Comparison of ENCODE assay signal across 8 mouse cellular contexts in the genomic region with DNA sequence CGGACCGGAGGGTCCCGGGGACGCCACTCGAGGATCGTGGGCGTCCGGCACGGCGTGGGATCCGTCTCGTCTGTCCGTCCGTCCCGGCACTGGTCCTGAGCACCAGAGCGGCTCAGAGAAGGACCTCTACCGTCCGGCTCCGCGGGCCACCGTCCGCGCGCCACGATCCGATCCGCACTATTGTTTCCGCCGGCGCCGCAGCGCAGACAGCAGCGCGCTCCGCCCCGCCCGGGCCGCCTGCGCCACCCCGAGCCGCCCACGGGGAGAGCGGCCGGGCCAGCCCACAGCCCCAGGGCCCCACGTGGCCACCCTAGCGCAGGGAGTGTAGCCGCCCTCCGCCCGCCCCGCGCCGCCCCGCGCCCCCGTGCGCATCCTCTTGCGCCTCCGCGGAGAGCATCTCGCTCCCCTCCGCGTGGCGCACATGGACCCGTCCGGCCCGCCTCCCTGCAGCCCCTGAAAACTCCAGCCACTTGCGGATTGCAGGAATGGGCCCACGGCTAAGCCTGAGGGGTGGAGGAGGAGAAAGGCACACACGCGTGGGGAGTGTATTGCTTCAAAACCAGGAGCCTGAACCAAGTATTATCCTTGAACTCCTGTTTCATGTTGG. TPM values are rescaled to one million over a fixed set of nuclear protein-coding genes. Genes with fewer than 3 reads are reported as not detected.
DNase-seq lines count a peak whose midpoint lies in the region; ATAC-seq and TF ChIP-seq lines count a peak whose summit lies in the region.

A gene (minus strand): TSS at position 231 of the 607 bp plus-strand sequence.

- 0 out of 2 replicates have a peak, but pooled peaks cover 2% of the 10 kb centered on the region for H3K27me3 ChIP-seq in E14TG2a.4 (ENCODE audit: insufficient read depth, low read length)
- no peaks in the 10 kb centered on the region for H3K27me3 ChIP-seq in forebrain, embryonic 13.5 days
- H3K27me3 ChIP-seq in neural tube, embryonic 14.5 days (ENCODE audit: control insufficient read depth, insufficient read depth, low read length) = no peaks in the 10 kb centered on the region
- H3K27me3 ChIP-seq in testis, adult 2 months (ENCODE audit: control insufficient read depth, insufficient read depth, low read length) = no peaks in the 10 kb centered on the region

- TF ChIP-seq CTCF in E14TG2a.4 (conservative IDR thresholded peaks at IDR 0.05; ENCODE audit: low read length) = no peak
- no peak for TF ChIP-seq CTCF in testis, adult 2 months (IDR thresholded peaks at IDR 0.05; ENCODE audit: control insufficient read depth, insufficient read depth, insufficient replicate concordance, low read depth, low read length)

- H3K4me1 ChIP-seq in E14TG2a.4 (replicated peaks; ENCODE audit: low read depth, low read length) = peaks cover 27% of the 10 kb centered on the region
- peaks cover 30% of the 10 kb centered on the region for H3K4me1 ChIP-seq in forebrain, embryonic 13.5 days
- no peaks in the 10 kb centered on the region for H3K4me1 ChIP-seq in neural tube, embryonic 14.5 days (ENCODE audit: control insufficient read depth, insufficient read depth, low read length)
- peaks cover 4% of the 10 kb centered on the region for H3K4me1 ChIP-seq in testis, adult 2 months (ENCODE audit: control insufficient read depth, insufficient read depth, low read length)

- H3K4me2 ChIP-seq in forebrain, embryonic 13.5 days = peak within 1 kb of the TSS; percentile 67
- peak within 1 kb of the TSS; percentile 61 for H3K4me2 ChIP-seq in neural tube, embryonic 14.5 days (ENCODE audit: low read depth, low read length)

- peak; percentile 47 for DNase-seq in c-Kit-positive CD71-positive TER-119-negative erythroid progenitor cells, embryonic 14.5 days (ENCODE audit: low read depth)
- peak; percentile 90 to 92 for DNase-seq in heart, postnatal 10 days
- peak; percentile 8 for DNase-seq in large intestine, adult 2 months (ENCODE audit: low read depth, low spot score)
- peak; percentile 89 for DNase-seq in lung, adult 18-20 months

- intact Hi-C loops in heart, postnatal 10 days (cut with DNase I) = loop anchor here (1.0 to 10.0 kb wide), 2 partner anchors 118 to 202 kb away; a partner anchor contains a TSS

- peaks cover 21% of the 10 kb centered on the region for H3K36me3 ChIP-seq in E14TG2a.4 (ENCODE audit: insufficient read depth, low read length)
- no peaks in the 10 kb centered on the region for H3K36me3 ChIP-seq in forebrain, embryonic 13.5 days (ENCODE audit: poor library complexity, severe bottlenecking)
- H3K36me3 ChIP-seq in neural tube, embryonic 14.5 days (ENCODE audit: control insufficient read depth, insufficient read depth, low read length) = no peaks in the 10 kb centered on the region
- H3K36me3 ChIP-seq in testis, adult 2 months (ENCODE audit: control insufficient read depth, insufficient read depth, low read length) = no peaks in the 10 kb centered on the region; the same call in 1 of the 2 replicates

- peak within 1 kb of the TSS; percentile 89 for H3K4me3 ChIP-seq in E14TG2a.4 (replicated peaks; ENCODE audit: low read length)
- H3K4me3 ChIP-seq in forebrain, embryonic 13.5 days = peak within 1 kb of the TSS; percentile 74
- H3K4me3 ChIP-seq in neural tube, embryonic 14.5 days (ENCODE audit: low read depth, low read length) = peak within 1 kb of the TSS; percentile 71
- H3K4me3 ChIP-seq in testis, adult 2 months (ENCODE audit: control insufficient read depth, low read depth, low read length) = peak within 1 kb of the TSS; percentile 87

- no peak for TF ChIP-seq POLR2A in testis, adult 2 months (IDR thresholded peaks at IDR 0.05; ENCODE audit: control insufficient read depth, low read depth, low read length)

- peak within 1 kb of the TSS; percentile 80 for H3K27ac ChIP-seq in forebrain, embryonic 13.5 days
- H3K27ac ChIP-seq in neural tube, embryonic 14.5 days (ENCODE audit: low read depth, low read length) = peak within 1 kb of the TSS; percentile 69
- H3K27ac ChIP-seq in testis, adult 2 months (ENCODE audit: control insufficient read depth, insufficient read depth, low read depth, low read length) = peak within 1 kb of the TSS; percentile 50; the same call in 1 of the 2 replicates

- H3K9me3 ChIP-seq in E14TG2a.4 (ENCODE audit: low read length) = peaks cover 10% of the 10 kb centered on the region; the same call in 1 of the 2 replicates
- no peaks in the 10 kb centered on the region for H3K9me3 ChIP-seq in forebrain, embryonic 13.5 days (replicated peaks)
- no peaks in the 10 kb centered on the region for H3K9me3 ChIP-seq in neural tube, embryonic 14.5 days (ENCODE audit: control insufficient read depth, low read length)

- peak; percentile 98 for ATAC-seq in forebrain, embryonic 13.5 days
- peak; percentile 99 for ATAC-seq in neural tube, embryonic 14.5 days (ENCODE audit: low read depth)

- H3K9ac ChIP-seq in forebrain, embryonic 13.5 days = peak within 1 kb of the TSS; percentile 81
- peak within 1 kb of the TSS; percentile 73 for H3K9ac ChIP-seq in neural tube, embryonic 14.5 days (replicated peaks; ENCODE audit: low read depth, low read length)

- under 1% methylated on average over 51 of the region's 70 CpGs for WGBS in forebrain, embryonic 13.5 days
- WGBS in large intestine, adult 2 months = 1% methylated on average over 60 of the region's 70 CpGs
- WGBS in neural tube, embryonic 14.5 days = under 1% methylated on average over 64 of the region's 70 CpGs

RNA-seq across cellular contexts. Expression of the gene that starts here (rescaled TPM):
- 12.9 and 13.4 TPM in 2 replicates for polyA plus RNA-seq in forebrain, embryonic 13.5 days (2015; fragmentation: Nextera tagmentation; extraction: Ambion mirVana)
- total RNA-seq in heart, postnatal 10 days (2021) = 1 to 10 TPM; 8.6 to 8.8 TPM
- 1.7 and 2.1 TPM in 2 replicates for polyA plus RNA-seq in large intestine, adult 2 months (2012; rRNA removed)
- polyA plus RNA-seq in neural tube, embryonic 14.5 days (2014; fragmentation: Nextera tagmentation; extraction: Ambion mirVana) = 7.1 and 8.2 TPM in 2 replicates
- polyA plus RNA-seq in testis, adult 2 months (2012; rRNA removed) = 41.7 and 43.2 TPM in 2 replicates

Comparison
In these comparisons a context has a peak if more than half of its experiments do, and no peak if none do; other contexts are left out.
1. Peak in every context shown above with its lines: DNase-seq, ATAC-seq, H3K4me3 ChIP-seq and H3K27ac ChIP-seq.
2. DNase-seq: peak in every context shown above with its lines; median percentile 91 in heart, postnatal 10 days; 89 in lung, adult 18-20 months; 47 in c-Kit-positive CD71-positive TER-119-negative erythroid progenitor cells, embryonic 14.5 days; 8 in large intestine, adult 2 months.